Mouse (Mus musculus) cerebellum, postnatal 25 days (tissue): Measurements from ENCODE around the gene Cdk14.
A peak's percentile ranks its signal among the peaks of the same experiment; 100 is the strongest.

Source experiments
- DNase-seq, 2 experiments: peaks; one replicate each; pipeline ENCODE4 v3.0.0; 2021; ENCODE audit warnings: mixed read lengths in 2 of 2

The Cdk14 gene

GRCm38 (mm10) chr5:5313195-5313760 is 106.8 kb downstream of the Cdk14 start:
- DNase-seq: peak in 1 of 2 experiments; percentile 12

- no peak for DNase-seq
These were observed 114.8 kb downstream of the Cdk14 start for GRCm38 (mm10) chr5:5305286-5305685.

- DNase-seq: no peak
These were observed 116.9 kb downstream of the Cdk14 start for GRCm38 (mm10) chr5:5303102-5303670.

- peak; percentile 44 to 61 for DNase-seq
These were observed 118.5 kb downstream of the Cdk14 start for GRCm38 (mm10) chr5:5301571-5302079.

- no peak for DNase-seq
These were observed 119.1 kb downstream of the Cdk14 start for GRCm38 (mm10) chr5:5300998-5301397.

- no peak for DNase-seq
These were observed 119.8 kb downstream of the Cdk14 start for GRCm38 (mm10) chr5:5300290-5300689.

GRCm38 (mm10) chr5:5297222-5297621 is 122.9 kb downstream of the Cdk14 start:
- DNase-seq: no peak

- DNase-seq: no peak
These were observed 123.3 kb downstream of the Cdk14 start for GRCm38 (mm10) chr5:5296773-5297172.

- DNase-seq: no peak
These were observed 127.1 kb downstream of the Cdk14 start for GRCm38 (mm10) chr5:5292830-5293542.

GRCm38 (mm10) chr5:5291321-5291991 is 128.7 kb downstream of the Cdk14 start:
- no peak for DNase-seq

GRCm38 (mm10) chr5:5290714-5291113 is 129.4 kb downstream of the Cdk14 start:
- no peak for DNase-seq

- DNase-seq: no peak
These were observed 134.2 kb downstream of the Cdk14 start for GRCm38 (mm10) chr5:5285876-5286275.

- no peak for DNase-seq
These were observed 135.6 kb downstream of the Cdk14 start for GRCm38 (mm10) chr5:5284531-5284930.

- DNase-seq: no peak
These were observed 136.2 kb downstream of the Cdk14 start for GRCm38 (mm10) chr5:5283756-5284430.

GRCm38 (mm10) chr5:5282425-5282824 is 137.7 kb downstream of the Cdk14 start:
- DNase-seq: no peak

- no peak for DNase-seq
These were observed 144.8 kb downstream of the Cdk14 start for GRCm38 (mm10) chr5:5275321-5275720.

- no peak for DNase-seq
These were observed 145.8 kb downstream of the Cdk14 start for GRCm38 (mm10) chr5:5274318-5274717.

GRCm38 (mm10) chr5:5266787-5267126 is 153.4 kb downstream of the Cdk14 start:
- DNase-seq: no peak

GRCm38 (mm10) chr5:5265861-5266786 is 154.0 kb downstream of the Cdk14 start:
- DNase-seq: peak; percentile 38 to 73

- DNase-seq: peak; percentile 15
These were observed 154.7 kb downstream of the Cdk14 start for GRCm38 (mm10) chr5:5265401-5265841.

- no peak for DNase-seq
These were observed 155.4 kb downstream of the Cdk14 start for GRCm38 (mm10) chr5:5264712-5265111.
